Mouse (Mus musculus) testis, adult 2 months (tissue): ENCODE measurements around the gene Olfm2. TPM values are rescaled to one million over a fixed set of nuclear protein-coding genes. Genes with fewer than 3 reads are reported as not detected.

ENCODE experiments used
- H3K27ac ChIP-seq: fragments of 200-500 bp; 2 replicates; pipeline ENCODE4 v1.5.1; 2012; ENCODE audit warnings: low read depth, low read length; ENCODE audit not compliant: control insufficient read depth, insufficient read depth
- H3K27me3 ChIP-seq: fragments of 200-500 bp; 2 replicates; pipeline ENCODE4 v1.6.1; 2012; ENCODE audit warnings: mild to moderate bottlenecking, low read length, moderate library complexity; ENCODE audit not compliant: control insufficient read depth, insufficient read depth
- H3K36me3 ChIP-seq: fragments of 200-500 bp; 2 replicates; pipeline ENCODE4 v1.6.1; 2012; ENCODE audit warnings: mild to moderate bottlenecking, low read length; ENCODE audit not compliant: control insufficient read depth, insufficient read depth
- H3K4me1 ChIP-seq: fragments of 200-500 bp; 2 replicates; pipeline ENCODE4 v1.6.1; 2012; ENCODE audit warnings: low read length; ENCODE audit not compliant: control insufficient read depth, insufficient read depth
- H3K4me3 ChIP-seq: fragments of 200-500 bp; 2 replicates; pipeline ENCODE4 v1.5.1; 2012; ENCODE audit warnings: low read depth, mild to moderate bottlenecking, low read length, moderate library complexity, mixed read lengths; ENCODE audit not compliant: control insufficient read depth
- CTCF ChIP-seq: fragments of 200-500 bp; IDR thresholded peaks from 2 replicates; pipeline ENCODE4 v1.5.1; 2012; ENCODE audit warnings: low read depth, mild to moderate bottlenecking, inconsistent platforms, low read length, moderate library complexity; ENCODE audit not compliant: control insufficient read depth, insufficient read depth, insufficient replicate concordance
- POLR2A ChIP-seq: fragments of 200-500 bp; IDR thresholded peaks from 2 replicates; pipeline ENCODE4 v1.6.1; 2012; ENCODE audit warnings: low read depth, mild to moderate bottlenecking, inconsistent platforms, low read length, moderate library complexity; ENCODE audit not compliant: control insufficient read depth
- polyA plus RNA-seq: library from polyadenylated mRNA; depleted of rRNA; stranded (reverse); fragments of >200 nt; gene quantifications from 2 replicates; pipeline ENCODE4 v1.2.3, GENCODE M21; 2012

The Olfm2 gene
- polyA plus RNA-seq, 1 experiment, result 3.2 TPM

DNA sequence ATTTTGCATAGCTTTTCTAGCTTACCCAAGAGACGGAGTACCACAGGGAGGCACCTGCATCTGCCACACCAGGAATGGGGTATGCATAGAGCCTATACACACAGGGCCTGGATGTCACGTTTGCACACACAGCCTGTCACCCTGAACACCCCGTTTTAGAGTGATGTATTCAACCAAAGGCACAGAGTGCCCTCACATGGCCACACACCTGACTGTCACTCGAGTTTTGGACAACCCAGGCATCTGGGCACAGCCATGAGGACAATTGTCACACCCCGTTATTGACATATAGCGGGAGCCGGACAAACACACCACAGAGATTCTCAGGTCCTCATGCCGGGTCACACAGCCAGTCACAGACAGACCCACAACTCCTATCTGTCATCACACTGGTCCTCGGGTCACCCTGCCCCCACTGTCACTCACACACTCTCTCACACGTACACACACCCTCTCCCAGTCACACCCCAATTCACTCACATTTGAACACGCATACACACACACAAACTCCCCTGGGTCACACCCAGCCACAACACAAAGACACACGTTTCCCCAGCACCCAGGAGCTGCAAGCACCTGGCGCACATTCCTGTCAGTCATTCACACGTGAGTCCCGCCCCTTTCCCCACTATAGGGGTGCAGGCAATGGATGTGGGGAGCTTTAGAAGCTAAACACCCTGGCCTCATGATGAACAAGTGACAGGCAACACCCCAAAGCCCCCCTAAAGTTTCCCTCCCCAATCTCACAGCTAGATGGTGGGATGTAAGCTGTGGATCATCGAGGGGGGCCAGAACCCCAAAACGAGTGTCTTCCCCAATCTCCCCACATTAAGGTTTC is 801 bp downstream of the Olfm2 start:
- Histone ChIP-seq H3K36me3 (no peaks in the 10 kb centered on the region), H3K27me3 (no peaks in the 10 kb centered on the region), H3K4me3 (peak overlapping the region; percentile 5), H3K4me1 (peaks cover 17% of the 10 kb centered on the region), H3K27ac (no peak overlapping the region)
- TF ChIP-seq POLR2A, result no peak
- TF ChIP-seq CTCF, result no peak

- Histone ChIP-seq H3K27me3 (no peaks in the 10 kb centered on the region), H3K36me3 (no peaks in the 10 kb centered on the region), H3K4me1 (peaks cover 18% of the 10 kb centered on the region), H3K27ac (no peak overlapping the region), H3K4me3 (peak overlapping the region; percentile 23; the same call in 1 of the 2 replicates)
- no peak for TF ChIP-seq POLR2A
- TF ChIP-seq CTCF, result peak; percentile 94
Measured at GRCm38 (mm10) chr9:20743946-20744738, 2.0 kb downstream of the Olfm2 start.

DNA sequence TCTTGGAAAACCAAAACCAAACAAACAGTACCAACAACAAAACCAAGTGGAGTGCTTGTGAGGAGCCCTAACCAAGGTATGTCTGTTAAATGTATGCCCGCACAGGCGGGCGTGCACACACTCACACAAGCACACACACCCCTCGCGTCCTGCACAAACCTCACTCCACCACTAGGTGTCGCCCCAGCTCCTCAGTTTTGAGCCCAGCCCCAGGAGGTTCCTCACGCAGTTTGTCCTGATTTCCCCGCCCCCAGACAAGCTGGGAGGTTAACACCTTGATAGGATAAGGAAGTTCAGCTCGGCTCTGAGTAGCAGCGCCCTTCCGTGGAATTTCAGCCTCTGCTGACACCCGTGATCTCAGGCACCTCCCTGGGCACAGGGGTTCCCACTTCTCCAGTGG is 5.7 kb downstream of the Olfm2 start:
- Histone ChIP-seq H3K4me1 (peaks cover 11% of the 10 kb centered on the region), H3K27me3 (no peaks in the 10 kb centered on the region), H3K27ac (no peak overlapping the region), H3K4me3 (peak overlapping the region; percentile 17; the same call in 1 of the 2 replicates), H3K36me3 (no peaks in the 10 kb centered on the region)
- TF ChIP-seq POLR2A, result no peak
- peak; percentile 98 for TF ChIP-seq CTCF

DNA sequence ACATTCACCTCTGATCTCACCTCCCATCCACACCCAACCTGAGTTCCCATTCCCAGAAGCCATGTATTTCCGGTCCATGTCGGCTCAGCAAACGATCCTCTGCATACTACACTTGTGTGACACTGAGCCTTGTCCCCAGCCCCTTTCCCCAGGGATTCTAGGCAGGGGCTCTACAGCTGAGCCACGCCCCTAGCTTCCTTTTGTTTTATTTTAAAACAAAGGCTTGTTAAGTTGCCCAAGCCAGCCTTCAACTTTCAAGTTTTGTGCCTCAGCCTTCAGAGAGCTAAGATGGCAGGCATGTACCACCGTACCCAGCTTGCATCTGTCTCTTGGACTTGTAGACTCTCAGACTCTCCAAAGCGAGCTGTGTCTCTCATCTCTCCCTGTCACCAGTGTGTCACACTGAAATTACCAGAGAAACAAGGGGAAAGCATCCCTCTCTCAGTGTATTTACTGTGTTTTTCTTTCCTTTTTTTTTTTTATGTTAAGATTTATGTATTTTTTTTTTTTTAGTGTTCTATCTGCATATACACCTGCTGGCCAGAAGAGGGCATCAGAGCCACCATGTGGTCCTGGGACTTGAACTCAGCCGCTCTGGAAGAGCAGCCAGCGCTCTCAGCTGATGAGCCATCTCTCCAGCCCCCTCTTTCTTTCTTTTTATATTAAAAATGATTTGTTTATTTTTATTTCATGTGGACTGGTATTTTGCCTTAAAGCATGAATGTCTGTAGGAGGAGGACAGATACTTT is 7.7 kb downstream of the Olfm2 start:
- peaks cover 4% of the 10 kb centered on the region for H3K4me1 ChIP-seq
- H3K27me3 ChIP-seq, result no peaks in the 10 kb centered on the region
- no peak overlapping the region for H3K27ac ChIP-seq
- no peak for TF ChIP-seq POLR2A
- TF ChIP-seq CTCF, result peak; percentile 46; the same call in 1 of the 2 replicates
- no peak overlapping the region for H3K4me3 ChIP-seq
- no peaks in the 10 kb centered on the region for H3K36me3 ChIP-seq

DNA sequence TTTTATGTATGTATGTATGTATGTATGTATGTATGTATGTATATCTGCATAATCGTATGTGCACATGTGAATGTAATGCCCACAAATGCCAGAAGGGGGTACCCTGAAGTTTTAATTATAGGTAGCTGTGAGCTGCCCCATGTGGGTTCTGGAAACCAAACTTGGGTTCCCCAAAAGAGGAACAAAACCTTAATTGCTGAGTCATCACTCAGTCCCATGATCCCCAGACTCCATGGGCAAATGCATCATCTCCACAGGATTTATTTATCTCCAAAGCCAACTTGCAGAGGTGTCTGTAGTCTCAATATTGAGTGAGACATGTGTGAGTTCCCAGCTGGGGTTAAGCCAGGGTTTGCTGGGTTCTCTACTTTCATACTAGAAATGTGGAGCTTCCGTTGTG is 8.9 kb downstream of the Olfm2 start:
- Histone ChIP-seq H3K36me3 (no peaks in the 10 kb centered on the region), H3K27me3 (no peaks in the 10 kb centered on the region)

GRCm38 (mm10) chr9:20734692-20735091 is 11.5 kb downstream of the Olfm2 start:
- no peak overlapping the region for H3K4me3 ChIP-seq
- no peaks in the 10 kb centered on the region for H3K4me1 ChIP-seq
- no peaks in the 10 kb centered on the region for H3K27me3 ChIP-seq
- H3K27ac ChIP-seq, result no peak overlapping the region
- no peak for TF ChIP-seq POLR2A
- TF ChIP-seq CTCF, result no peak
- no peaks in the 10 kb centered on the region for H3K36me3 ChIP-seq

More for the DNA sequence above, 8.9 kb downstream of the Olfm2 start:
- H3K27ac ChIP-seq, result no peak overlapping the region
- no peak overlapping the region for H3K4me3 ChIP-seq
- H3K4me1 ChIP-seq, result peaks cover 4% of the 10 kb centered on the region
- TF ChIP-seq CTCF (no peak), POLR2A (no peak)
